Mouse (Mus musculus): ENCODE data around the gene Grik3. TPM values are rescaled to one million over a fixed set of nuclear protein-coding genes. Genes with fewer than 3 reads are reported as not detected.

The Grik3 gene
- polyA plus RNA-seq, 1 experiment from 2014 or later = not detected

DNA sequence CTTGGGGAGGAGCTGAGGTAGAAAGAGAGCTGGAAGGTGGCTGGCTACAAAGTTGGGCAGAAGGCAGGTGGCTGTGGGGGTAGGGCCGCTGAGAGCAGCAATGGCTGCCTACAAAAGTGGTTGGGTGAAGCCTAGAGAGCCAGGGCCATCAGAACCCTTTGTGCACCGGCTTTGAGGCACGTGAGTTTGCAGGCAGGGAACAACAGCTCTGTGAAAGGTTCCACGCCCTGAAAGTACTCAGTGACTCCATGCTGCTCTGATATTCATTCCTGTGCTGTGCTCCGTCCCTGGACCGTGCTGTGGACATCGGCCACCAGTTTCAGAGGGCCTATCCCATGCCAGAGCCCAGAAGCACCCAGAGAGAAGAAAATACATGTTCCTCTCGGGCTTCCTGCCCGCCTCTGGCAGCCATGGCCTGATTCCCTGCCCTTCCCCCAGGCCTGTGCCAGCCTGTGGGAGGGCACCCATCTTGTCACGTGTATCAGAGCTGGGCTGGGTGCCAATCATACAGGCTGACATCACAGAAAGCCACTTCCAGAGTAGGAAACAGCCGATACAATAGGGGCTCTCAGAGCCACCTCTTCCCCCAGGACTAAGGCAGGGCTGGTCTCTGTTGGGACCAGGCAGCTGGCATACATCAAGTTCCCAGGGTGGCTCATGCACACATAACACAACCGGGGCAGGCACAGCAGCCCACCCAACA lies 212.3 kb downstream of the Grik3 start:
- H3K36me3 ChIP-seq (ENCODE audit: inconsistent target) = no peaks in the 10 kb centered on the region
- WGBS (ENCODE audit: missing documents) = 54% methylated on average over 12 of the region's 12 CpGs
- no peak overlapping the region for H3K27ac ChIP-seq
- no peaks in the 10 kb centered on the region for H3K79me2 ChIP-seq (ENCODE audit: inconsistent target)
- H3K4me3 ChIP-seq (ENCODE audit: inconsistent target) = no peak overlapping the region

DNA sequence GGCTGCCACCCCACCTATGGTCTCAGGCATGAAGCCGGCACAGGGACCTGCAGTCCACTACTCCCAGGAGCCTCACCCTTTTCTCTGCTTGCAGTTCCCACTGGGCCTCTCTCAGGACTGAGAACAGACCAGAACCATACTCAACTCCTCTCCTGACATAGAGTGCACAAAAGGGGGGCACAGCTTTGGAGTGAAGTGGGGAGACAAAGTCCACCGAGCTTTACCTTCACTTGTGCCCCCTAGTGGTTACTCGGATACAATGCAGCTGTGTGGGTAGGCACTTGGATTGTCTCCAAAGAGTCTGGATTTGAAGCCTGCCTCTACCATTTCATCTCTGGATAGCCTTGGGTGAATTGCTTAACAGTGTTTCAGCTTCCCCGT lies 212.8 kb downstream of the Grik3 start:
- WGBS (ENCODE audit: missing documents) = 30% methylated on average over 4 of the region's 4 CpGs
- H3K79me2 ChIP-seq (ENCODE audit: inconsistent target) = no peaks in the 10 kb centered on the region
- no peaks in the 10 kb centered on the region for H3K36me3 ChIP-seq (ENCODE audit: inconsistent target)
- no peak overlapping the region for H3K27ac ChIP-seq
- H3K4me3 ChIP-seq (ENCODE audit: inconsistent target) = no peak overlapping the region

DNA sequence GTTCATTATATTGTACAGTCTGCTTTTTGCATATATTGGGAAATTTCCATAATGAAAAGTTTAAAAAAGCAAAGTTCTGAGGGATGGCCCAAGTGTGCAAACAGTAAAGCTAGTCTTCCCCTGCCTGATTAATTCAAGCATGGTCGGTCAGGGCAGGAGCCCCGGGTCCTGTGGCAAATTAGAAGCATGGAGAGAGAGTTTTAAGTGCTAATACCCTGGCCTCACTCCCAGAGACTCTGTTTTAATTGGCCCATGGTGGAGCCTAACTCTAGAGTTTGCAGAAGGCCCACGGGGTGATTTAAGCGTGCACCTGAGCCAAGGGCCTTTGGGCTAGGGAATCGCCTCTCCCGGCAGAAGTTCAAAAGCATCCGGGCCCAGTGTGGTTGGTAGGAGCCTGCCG lies 215.2 kb downstream of the Grik3 start:
- 87% methylated on average over 8 of the region's 8 CpGs for WGBS (ENCODE audit: missing documents)

DNA sequence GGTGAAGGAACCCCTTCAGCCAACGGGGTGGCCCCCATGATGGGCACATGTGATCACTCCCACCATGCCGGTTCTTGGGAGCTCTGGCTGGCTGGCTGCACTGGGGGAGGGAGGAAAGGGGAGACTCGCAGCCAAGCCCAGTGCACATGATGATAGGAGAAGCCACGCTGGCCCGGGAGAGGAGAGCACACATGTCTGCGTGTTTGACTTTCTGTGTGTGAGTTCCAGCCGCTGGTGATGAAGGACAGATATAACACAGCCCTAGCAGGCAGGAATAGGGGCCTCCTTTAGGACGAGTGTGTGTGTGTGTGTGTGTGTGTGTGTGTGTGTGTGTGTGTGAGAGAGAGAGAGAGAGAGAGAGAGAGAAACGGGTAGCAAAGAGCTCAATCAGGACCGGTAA lies 219.2 kb downstream of the Grik3 start:
- 92% methylated on average over 10 of the region's 10 CpGs for WGBS (ENCODE audit: missing documents)

More for the DNA sequence above, 215.2 kb downstream of the Grik3 start:
- H3K4me3 ChIP-seq (ENCODE audit: inconsistent target) = no peak overlapping the region
- no peaks in the 10 kb centered on the region for H3K36me3 ChIP-seq (ENCODE audit: inconsistent target)
- no peaks in the 10 kb centered on the region for H3K79me2 ChIP-seq (ENCODE audit: inconsistent target)
- no peak overlapping the region for H3K27ac ChIP-seq

DNA sequence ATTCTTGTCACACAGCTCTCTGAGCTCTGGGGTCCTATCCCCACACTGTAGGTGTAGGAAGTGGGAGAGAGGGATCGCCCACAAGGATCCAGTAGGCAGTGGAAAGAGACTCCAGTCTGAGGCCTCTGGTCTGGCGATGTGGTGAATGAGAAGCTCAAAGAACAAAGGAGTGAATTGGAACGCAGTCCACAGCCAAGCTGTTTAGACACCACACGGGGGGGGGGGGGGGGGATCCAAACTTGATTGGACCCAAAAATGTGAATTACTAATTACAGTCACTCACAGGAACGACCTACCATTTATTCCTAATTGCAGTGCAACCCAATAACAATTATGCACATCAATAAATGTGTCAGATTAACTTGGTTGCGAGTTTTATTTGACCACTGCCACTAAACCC lies 227.4 kb downstream of the Grik3 start:
- H3K27ac ChIP-seq = no peak overlapping the region

More for the DNA sequence above, 219.2 kb downstream of the Grik3 start:
- H3K4me3 ChIP-seq (ENCODE audit: inconsistent target) = no peak overlapping the region
- H3K27ac ChIP-seq = no peak overlapping the region
- no peaks in the 10 kb centered on the region for H3K79me2 ChIP-seq (ENCODE audit: inconsistent target)
- H3K36me3 ChIP-seq (ENCODE audit: inconsistent target) = no peaks in the 10 kb centered on the region

DNA sequence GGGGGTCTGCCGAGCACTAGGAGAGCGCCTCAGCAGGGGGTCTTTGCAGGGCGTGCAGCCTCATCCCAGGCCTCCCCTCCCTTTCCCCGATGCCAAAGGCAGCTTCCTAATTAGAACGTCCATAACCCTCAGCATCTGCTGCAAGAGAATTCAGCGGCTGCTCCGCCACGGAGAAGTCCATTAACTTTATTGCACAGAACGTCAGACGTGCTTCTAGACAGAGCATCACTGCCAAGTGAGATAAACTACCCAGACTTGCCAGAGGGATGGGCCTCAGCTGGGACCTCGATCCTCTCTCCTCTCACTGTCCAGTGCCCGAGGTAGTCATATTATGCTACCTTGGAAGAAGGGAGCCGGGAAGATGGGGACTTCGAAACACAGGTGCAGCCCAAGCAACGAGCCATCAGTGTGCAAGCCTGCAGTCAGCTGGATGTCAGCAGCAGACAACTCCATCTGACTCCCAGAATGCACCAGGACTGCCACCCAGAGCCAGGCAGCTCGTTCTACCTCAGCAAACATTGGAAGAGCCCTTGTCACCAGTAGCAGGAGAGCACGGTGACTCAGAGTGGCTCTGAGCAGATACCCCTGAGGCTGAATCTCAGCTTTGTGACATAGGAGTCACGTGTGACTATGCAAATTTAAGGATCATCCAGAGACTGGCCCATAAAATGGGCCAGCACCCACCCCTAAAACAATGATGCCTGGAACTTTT lies 228.1 kb downstream of the Grik3 start:
- Histone ChIP-seq H3K36me3 (ENCODE audit: inconsistent target) (no peaks in the 10 kb centered on the region), H3K79me2 (ENCODE audit: inconsistent target) (no peaks in the 10 kb centered on the region), H3K27ac (no peak overlapping the region), H3K4me3 (ENCODE audit: inconsistent target) (no peak overlapping the region)
- WGBS (ENCODE audit: missing documents) = 34% methylated on average over 18 of the region's 18 CpGs

More for the DNA sequence above, 227.4 kb downstream of the Grik3 start:
- Histone ChIP-seq H3K4me3 (ENCODE audit: inconsistent target) (no peak overlapping the region), H3K79me2 (ENCODE audit: inconsistent target) (no peaks in the 10 kb centered on the region), H3K36me3 (ENCODE audit: inconsistent target) (no peaks in the 10 kb centered on the region)
- WGBS (ENCODE audit: missing documents) = 65% methylated on average over 6 of the region's 6 CpGs

DNA sequence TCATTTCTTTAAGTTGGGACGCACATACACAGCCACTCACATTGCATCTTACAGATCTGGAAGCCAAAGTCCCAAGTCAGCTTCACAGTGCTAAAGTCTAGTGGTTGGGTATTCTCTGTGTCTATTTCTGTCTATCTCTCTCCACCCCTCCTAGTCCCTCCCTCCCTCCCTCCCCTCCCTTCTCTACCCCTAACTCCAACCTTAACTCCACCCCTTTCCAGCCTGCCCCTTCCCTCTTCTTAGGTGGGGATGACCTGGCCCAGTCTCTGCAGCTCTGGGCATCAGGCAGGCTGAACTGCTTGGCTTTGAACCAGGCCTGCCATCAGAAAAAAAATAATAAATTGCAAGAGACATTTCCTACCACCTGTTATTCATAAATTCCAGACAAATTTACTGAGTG lies 235.7 kb downstream of the Grik3 start:
- WGBS (ENCODE audit: missing documents) = 100% methylated on average over 1 of the region's 1 CpGs
- no peaks in the 10 kb centered on the region for H3K79me2 ChIP-seq (ENCODE audit: inconsistent target)

DNA sequence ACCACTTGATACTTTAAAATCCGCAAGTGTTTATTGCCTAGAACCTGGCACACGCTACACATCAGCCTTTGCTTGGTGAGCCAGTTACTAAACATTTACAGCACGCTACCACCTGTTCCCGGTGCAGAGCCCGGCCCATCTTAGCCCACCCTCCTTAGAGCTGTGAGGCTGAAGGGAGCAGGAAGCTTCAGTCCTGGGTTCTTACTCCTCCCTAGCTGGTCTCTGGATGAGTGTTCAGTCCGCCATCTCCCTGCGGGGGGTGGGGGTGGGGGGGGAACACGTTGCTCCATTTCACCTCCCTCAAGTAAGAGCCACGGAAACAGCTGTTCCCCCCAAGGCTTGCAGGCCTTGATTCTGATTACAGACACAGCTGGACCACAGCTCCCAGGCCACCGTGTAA lies 236.5 kb downstream of the Grik3 start:
- Histone ChIP-seq H3K27ac (no peak overlapping the region), H3K4me3 (ENCODE audit: inconsistent target) (no peak overlapping the region), H3K79me2 (ENCODE audit: inconsistent target) (no peaks in the 10 kb centered on the region), H3K36me3 (ENCODE audit: inconsistent target) (no peaks in the 10 kb centered on the region)
- 33% methylated on average over 10 of the region's 10 CpGs for WGBS (ENCODE audit: missing documents)

More for the DNA sequence above, 235.7 kb downstream of the Grik3 start:
- Histone ChIP-seq H3K36me3 (ENCODE audit: inconsistent target) (no peaks in the 10 kb centered on the region), H3K27ac (no peak overlapping the region), H3K4me3 (ENCODE audit: inconsistent target) (no peak overlapping the region)

DNA sequence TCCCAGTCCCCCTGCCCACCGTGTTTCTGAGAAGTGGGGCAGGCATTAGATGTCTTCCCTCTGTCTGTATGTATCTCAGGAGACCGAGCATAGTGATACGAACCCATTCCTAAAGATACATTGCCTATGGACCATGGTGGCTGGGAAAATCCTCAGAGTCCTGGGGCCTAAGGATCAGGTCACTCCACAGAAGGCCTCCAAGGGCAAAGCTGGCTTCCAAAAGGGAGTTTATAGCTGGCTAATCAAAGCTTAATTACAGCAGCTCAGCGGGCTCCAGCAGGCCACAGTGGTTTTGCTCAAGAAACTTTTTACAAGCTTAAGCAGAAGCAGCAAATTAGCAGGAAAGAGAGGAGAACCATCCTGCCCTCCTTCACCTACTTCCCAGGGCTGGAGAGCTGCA lies 237.1 kb downstream of the Grik3 start:
- Histone ChIP-seq H3K27ac (no peak overlapping the region), H3K79me2 (ENCODE audit: inconsistent target) (no peaks in the 10 kb centered on the region), H3K4me3 (ENCODE audit: inconsistent target) (no peak overlapping the region), H3K36me3 (ENCODE audit: inconsistent target) (no peaks in the 10 kb centered on the region)
- WGBS (ENCODE audit: missing documents) = 26% methylated on average over 4 of the region's 4 CpGs

DNA sequence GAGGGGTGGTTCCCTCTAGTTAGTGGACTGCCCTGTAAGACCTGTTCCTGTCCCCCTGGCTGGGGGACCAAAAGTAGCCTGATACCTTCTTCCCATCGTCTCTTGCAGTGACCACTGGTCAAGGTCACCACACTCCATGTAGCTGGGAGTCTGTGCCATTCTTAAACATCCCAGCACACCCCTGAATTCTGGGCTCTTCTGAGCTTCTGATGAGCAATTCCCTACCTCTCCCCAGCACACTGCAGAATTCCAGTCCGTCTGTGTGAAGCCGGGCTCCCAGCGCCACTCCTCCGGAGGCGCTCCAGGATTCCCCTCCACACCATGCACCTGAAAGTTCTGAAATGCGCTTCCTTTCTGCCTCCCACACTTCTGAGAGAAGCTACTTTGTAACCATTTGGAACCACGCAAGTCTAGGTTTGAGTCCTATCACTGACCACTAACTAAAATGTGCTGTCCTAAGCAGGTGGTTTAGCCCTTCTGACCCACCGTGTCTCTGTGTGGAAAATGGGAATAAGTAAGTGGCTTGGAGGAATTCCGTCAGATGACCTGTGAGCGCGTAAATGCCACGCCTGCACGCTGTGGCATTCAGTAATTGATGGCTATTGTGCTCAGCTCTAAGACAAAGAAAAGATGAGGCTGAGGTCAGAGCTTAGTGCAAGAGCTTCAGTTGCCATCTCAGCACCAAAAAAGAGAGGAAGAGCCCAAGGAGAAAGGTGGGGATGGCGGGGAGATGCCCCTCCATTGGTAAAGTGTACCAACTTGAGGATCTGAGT lies 237.8 kb downstream of the Grik3 start:
- 22% methylated on average over 15 of the region's 15 CpGs for WGBS (ENCODE audit: missing documents)
- H3K36me3 ChIP-seq (ENCODE audit: inconsistent target) = no peaks in the 10 kb centered on the region
- H3K79me2 ChIP-seq (ENCODE audit: inconsistent target) = no peaks in the 10 kb centered on the region
- no peak overlapping the region for H3K4me3 ChIP-seq (ENCODE audit: inconsistent target)
- H3K27ac ChIP-seq = no peak overlapping the region

DNA sequence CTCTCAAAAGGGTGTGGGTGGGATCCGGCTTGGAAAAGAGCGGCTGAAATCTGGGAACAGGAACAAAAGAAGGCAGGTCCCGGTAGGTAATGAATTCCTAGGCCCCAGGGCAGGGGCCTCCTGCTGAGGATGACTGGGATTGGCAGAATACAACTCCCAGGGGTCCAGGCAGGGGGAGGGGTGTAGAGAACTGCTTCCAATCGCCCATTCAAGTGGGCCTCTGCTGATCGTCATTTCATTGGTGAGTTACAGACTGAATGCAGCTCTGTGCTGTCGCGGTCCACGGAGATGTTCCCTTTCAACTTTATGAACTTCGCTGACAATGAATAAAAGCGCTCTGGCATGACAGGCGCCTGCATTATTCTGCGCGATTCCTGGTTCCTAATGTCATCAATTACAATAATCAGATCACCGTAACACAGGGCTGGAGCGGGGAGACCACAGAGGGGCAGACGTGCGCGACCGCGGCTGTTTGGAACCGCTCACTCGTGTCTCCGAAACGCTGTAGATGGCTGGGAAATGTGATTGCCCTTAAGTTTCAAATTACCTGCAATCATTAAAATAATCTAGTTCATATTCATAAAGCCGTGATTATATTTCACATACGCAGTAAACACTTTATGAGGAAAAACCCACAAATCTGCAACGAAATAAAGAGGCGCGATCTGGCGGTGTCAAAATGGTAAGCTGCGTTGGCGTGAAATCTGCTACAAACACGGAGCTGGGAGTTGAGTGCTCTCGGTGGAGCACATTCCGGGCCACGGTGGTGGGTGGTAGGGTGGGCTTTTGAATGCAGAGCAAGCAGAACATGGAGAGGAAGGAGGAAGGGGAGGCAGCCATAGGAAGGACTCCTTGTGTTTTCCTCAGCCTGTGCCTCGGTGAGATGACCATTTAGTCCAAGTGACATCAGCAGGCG lies 239.1 kb downstream of the Grik3 start:
- Histone ChIP-seq H3K27ac (no peak overlapping the region), H3K4me3 (ENCODE audit: inconsistent target) (no peak overlapping the region), H3K79me2 (ENCODE audit: inconsistent target) (no peaks in the 10 kb centered on the region), H3K36me3 (ENCODE audit: inconsistent target) (no peaks in the 10 kb centered on the region)
- WGBS (ENCODE audit: missing documents) = 8% methylated on average over 38 of the region's 38 CpGs

DNA sequence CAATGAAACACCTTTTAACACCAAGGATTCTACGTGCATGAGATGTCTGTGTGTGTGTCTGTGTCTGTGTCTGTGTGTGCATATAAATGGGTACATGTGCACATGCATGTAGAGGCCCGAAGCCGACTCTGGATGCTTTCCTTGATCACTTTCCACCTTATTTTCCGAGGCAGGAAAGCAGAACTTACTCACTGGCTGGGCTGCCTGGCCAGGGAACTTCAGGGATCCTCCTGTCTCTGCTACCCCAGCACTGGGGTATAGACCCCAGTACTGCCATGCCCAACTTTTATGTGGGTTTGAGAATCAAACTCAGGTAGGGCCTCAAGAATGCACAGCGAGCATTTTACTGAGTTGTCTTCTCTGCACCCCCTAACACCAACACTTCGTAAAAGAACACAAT lies 240.3 kb downstream of the Grik3 start:
- WGBS (ENCODE audit: missing documents) = 77% methylated on average over 5 of the region's 6 CpGs
- H3K27ac ChIP-seq = no peak overlapping the region
- no peak overlapping the region for H3K4me3 ChIP-seq (ENCODE audit: inconsistent target)
- no peaks in the 10 kb centered on the region for H3K79me2 ChIP-seq (ENCODE audit: inconsistent target)
- no peaks in the 10 kb centered on the region for H3K36me3 ChIP-seq (ENCODE audit: inconsistent target)

DNA sequence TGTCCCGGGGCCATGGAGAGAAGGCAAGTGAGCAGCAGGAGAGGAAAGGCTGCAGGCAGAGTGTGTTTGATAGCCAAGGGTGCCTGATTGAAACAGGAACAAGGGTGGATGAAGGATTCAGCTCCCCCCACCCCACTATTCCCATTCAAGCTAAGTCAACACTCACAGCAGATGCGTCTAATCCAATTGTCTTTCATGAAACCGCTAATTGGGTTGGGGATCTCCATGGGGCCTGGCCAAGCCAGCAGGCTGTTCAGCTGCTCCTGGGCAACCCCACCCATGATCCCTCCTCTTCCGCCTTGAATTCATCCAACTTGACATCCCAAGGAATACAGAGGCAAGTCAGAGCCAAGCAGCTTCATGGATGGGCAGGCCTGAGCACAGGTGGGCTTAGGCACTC lies 246.3 kb downstream of the Grik3 start:
- no peak overlapping the region for H3K27ac ChIP-seq
- no peak overlapping the region for H3K4me3 ChIP-seq (ENCODE audit: inconsistent target)
- no peaks in the 10 kb centered on the region for H3K79me2 ChIP-seq (ENCODE audit: inconsistent target)
- no peaks in the 10 kb centered on the region for H3K36me3 ChIP-seq (ENCODE audit: inconsistent target)
- 81% methylated on average over 4 of the region's 4 CpGs for WGBS (ENCODE audit: missing documents)

DNA sequence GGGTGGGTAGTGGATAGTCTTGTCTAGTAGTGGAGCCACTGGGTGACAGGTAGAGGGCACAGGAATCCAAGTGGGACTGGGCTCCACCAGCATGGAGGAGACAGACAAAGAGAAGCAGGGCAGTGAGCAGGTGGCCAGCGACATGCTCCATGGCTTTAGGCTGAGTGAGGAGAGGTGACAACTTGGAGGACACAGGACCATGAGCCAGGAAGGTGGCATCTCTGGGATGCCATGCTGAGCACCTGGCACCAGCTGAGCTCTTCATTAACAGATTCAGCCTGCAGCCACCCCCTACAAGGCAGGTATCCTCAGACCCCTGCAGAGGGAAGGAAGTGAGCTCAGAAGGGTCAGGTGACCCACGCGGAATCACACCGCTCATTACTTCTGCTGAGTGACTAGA lies 248.3 kb downstream of the Grik3 start:
- WGBS (ENCODE audit: missing documents) = 87% methylated on average over 4 of the region's 4 CpGs

More for the DNA sequence above, 248.3 kb downstream of the Grik3 start:
- Histone ChIP-seq H3K36me3 (ENCODE audit: inconsistent target) (no peaks in the 10 kb centered on the region), H3K4me3 (ENCODE audit: inconsistent target) (no peak overlapping the region), H3K27ac (no peak overlapping the region), H3K79me2 (ENCODE audit: inconsistent target) (no peaks in the 10 kb centered on the region)
